Mouse (Mus musculus): ENCODE measurements around the gene Fsip1. TPM values are rescaled to one million over a fixed set of nuclear protein-coding genes. Genes with fewer than 3 reads are reported as not detected.
"Not testable (repeated sequence)": the region's sequence is repeated elsewhere in the genome, so short reads cannot be mapped to it uniquely, and the experiment has no call there.

The Fsip1 gene
- polyA plus RNA-seq, 1 experiment: 0.18 TPM

DNA sequence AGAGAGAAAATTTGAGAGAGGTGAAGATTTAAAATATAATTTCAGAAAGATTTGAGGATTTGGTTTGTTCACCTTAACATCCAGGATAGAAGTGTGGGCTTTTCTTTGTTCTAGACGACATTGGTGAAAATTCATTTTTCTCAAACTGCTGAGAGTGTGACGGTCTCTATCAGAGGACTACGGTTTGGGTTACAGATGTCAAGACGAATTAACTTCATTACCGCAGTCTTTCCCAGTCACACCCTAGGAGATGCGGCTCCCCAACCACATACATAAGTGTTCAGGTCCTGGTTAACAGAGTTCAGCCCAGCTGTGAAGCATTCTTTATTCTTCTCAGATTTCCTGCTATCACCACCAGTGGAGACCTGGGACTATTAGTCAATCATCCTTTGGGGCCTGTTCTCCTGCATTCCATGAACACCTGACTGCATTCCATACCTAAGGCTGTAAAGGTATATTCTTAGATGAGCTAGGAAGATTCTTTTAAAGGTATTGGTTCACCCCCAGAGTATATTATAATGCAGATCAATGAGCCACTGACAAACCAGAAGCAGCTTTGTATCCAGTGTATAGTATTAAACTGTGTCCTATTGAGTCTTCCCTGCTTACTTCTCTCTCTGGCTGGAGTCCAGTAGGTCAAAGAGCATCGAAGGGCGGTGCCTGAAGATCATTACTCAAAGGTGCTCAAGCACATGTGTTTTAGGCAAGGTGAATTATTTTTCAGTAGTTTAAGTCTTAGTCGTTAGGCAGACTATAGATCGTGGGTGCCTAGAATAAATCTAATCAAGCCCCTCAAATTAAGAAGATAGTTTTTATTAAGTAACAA is 82.0 kb downstream of the Fsip1 start:
- no peak for DNase-seq (ENCODE audit: low read depth)

DNA sequence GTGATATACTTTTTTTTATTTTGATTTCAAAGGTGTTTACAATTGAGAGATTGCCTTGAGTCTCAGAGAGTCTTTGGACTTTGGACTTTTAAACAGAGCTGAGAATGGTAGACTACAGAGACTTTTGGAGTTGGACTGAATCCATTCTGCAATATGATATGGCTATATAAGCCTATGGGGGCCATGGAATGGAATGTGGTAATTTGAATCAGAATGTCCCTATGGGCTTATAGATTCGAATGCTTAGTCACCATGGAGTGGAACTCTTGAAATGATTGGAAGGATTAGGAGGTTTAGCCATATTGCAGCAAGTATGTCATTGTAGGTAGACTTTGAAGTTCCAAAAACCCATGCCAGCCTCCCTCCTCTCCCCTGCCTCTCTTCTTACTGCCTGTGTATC is 88.5 kb downstream of the Fsip1 start:
- no peak for DNase-seq (ENCODE audit: low read depth)

DNA sequence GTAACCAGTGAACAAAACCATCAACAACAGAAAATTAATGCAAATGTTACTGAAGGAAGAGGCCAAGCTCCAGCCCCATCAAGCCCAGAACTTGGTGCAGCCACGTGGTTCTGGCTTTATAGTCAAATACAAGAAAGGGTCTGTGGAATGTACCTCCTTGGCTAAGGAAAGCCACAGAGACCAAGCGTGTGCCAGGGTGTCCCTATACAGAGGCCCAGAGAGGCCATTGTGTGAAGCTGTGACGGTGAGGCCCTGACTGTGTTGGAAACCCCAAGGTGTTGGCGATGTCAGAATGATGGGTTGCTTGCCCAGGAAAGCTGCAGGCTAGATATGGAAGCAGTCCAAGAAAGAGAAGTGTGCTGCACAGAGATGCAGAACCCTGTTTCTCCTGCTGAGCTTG is 89.0 kb downstream of the Fsip1 start:
- no peak for DNase-seq (ENCODE audit: low read depth)

DNA sequence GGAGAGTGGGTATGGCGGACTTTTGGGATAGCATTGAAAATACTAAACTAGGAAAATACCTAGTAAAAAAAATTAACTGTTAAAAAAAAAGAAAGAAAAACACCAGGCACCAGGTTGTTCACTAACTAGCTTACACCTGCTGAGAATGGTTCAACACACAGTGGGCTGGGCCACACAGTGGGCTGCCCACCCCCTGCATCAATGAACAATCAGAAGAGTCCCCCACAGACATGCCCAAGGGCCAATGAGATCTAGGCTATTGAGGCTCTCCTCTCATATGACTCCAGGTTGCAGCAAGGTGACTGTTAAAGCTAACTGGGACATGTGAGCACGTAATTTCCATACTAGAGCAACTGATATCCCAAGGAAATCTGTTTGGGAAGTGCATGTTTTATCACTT is 91.1 kb downstream of the Fsip1 start:
- no peak for DNase-seq (ENCODE audit: low read depth)

DNA sequence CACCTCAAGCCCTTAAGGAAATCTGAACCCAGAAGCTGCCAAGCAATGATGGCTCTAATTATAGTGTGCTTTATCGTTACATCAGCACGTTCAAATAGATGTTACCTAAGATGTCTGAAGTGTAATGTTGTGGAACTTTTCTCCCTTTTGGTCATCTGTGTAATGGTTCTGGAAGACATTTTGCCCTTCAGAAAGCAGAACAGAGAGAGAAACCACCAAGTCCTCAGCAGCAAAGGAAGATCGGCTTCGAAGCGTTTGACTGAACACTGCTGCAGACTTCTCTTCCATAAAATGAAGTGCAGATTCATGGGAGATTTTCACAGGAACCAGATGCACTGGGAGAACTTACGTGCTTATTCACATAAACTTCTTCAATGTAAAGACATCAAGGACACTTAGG is 92.6 kb downstream of the Fsip1 start:
- DNase-seq (ENCODE audit: low read depth): no peak

DNA sequence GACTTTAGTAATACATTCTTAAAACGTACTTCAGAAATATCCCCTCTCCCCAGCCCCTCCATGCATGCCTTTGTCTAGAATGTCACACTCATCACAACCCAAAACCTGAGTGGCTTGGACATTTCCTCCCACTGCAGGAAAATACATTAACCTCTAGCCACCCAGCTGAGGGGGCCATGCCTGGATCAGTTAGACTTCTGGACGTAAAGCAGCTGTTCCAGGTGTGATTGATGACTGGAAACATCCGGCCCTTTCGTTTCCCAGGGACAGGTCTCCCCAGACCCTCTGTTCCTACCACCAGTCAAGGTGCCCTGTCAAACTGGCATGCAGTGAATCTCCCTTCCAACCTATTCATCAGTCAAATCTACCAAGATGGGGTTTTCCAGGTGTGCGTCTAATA is 94.3 kb downstream of the Fsip1 start:
- DNase-seq (ENCODE audit: low read depth): no peak

DNA sequence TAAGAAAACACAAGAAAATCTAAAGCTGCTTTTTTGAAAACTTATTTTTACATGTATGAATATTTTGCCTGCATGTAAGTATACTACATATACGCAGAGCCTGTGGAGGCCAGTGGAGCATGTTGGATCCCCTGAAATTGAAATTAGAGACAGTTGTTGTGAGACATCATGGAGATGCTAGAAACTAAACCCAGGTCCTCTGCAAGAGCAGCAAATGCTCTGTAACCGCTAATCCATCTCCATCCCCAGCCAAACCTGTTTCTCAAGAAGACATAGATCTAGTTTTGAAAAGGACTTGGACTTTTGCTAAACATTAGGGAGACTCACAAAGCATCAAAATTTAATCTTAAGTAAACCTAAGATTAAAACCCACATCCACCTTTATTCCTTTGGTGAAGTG is 95.8 kb downstream of the Fsip1 start:
- no peak for DNase-seq (ENCODE audit: low read depth)

DNA sequence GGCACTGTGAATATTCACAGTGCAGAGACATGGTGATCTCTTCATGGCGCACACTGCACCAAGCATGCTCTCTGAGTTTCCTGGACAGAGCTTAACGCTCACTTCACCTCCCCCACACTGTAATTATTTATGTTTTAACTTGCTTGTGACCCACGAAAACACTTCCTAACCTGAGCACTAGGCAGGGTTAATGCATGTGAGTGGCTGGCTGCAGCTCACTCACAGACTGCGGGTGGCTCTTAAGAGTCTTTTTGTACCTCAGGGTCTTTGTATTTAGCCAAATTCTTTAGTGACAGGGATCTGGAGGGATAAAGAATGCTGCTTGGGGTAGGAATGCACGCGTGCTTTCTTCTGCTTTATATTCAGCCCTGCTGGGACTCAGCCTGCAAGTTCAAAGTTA is 96.2 kb downstream of the Fsip1 start:
- DNase-seq (ENCODE audit: low read depth): no peak

DNA sequence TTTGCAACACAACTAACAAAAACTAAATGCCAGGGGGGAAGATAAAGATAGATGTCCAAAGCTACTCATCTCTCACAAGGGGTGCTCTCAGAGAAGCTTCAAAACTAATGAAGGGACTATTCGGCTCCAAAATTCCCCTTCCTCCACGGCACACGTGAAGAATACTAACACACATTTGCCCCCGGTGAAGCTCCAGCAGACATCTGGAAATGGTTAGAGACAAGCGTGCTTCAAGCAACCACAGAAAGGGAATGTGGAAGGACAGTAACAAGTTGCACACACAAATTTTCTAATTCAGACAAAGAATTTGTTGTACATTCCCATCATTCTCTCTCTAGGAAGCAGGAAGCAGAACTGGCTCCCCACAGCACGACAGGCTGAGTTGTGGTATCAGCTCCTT is 97.6 kb downstream of the Fsip1 start:
- DNase-seq (ENCODE audit: low read depth): no peak

DNA sequence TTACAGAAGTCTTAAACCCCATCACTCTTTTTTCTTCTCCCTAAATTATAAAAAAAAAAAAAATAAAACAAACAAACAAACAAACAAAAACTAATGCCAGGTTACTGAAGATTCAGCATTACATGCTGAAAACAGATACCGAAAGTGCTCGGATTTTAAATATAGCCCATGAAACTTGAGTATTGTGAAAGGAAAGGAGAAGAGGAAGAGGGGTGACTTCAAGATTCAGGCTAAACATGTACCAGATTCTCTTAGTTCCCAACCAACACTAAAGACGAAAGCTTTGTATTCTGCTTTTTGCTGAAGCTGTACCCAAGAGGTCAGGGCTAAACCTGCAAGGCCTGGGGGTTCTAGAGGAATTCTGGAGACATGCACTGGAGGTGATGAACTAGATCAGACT is 98.7 kb downstream of the Fsip1 start:
- DNase-seq (ENCODE audit: low read depth): no peak

DNA sequence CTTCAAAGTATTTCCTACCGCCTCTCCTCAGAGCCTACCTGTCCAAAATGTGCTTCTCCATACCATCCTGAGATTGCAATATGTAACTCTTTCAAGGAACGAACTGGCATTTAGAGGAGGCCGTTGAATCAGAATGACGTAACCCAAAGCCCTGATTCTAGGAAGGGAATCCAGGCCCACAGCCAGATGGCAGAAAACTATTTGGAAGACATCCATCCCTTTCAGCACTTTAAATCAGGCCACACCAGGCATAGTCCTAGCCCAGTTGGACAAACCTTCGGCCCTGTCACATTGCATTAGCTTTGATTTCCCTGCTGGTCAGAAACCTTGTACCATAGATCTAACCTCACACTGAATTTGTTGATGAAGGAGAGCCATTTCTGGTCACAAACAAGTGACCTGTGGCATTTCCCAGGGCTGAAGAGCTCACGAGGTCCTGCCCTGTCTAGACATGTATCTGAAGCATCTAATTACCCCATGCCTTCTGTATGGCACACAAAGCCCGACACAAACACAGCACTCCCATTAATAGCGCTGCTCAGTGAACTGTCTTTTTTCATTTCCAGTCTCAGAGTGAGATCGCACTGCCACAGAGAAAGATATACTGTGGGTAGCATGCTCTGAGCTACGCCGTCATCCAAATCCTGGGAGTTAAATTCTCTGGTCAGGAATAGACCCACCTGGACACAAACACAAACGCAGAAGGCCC is 106.8 kb downstream of the Fsip1 start:
- peak; percentile 45 for DNase-seq (ENCODE audit: low read depth)

DNA sequence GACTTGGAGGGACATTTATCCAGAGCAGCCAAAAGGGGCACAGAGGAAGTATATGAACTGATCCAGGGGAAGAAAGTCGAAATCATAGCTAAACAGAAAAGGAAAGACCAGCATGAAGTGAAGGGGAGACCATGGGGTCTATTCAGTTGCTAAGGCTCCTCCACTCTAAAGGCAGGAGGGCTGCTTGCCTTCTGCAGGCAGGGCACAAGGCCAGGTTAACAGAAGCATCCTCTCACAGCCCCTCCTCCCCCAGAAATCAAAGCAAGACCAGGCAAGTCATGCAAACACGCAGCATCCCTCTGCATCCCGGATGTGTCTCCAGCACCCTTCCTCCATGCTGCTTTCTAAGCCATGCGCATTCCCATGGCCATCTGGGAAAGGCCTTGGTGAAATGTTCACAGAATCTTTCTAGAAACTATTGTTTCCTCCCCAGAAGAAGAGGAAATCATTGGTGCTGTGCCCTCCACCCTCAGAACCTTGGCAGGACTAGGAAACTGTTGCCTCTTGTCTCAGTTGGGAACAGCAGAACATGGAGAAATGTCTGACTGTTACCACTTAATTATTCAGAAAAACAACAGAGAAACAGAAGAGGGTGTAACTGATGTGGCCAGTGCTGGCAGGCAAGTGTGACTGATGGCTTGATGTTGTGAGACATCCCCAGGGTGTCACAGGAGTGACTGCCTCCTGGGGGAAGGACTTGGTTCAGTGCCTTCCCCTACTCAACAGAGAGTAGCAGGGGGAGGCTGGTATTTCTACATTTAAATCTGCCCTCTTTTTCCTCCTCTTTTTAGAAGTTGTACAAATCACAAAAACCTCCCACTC is 108.2 kb downstream of the Fsip1 start:
- DNase-seq (ENCODE audit: low read depth): no peak

DNA sequence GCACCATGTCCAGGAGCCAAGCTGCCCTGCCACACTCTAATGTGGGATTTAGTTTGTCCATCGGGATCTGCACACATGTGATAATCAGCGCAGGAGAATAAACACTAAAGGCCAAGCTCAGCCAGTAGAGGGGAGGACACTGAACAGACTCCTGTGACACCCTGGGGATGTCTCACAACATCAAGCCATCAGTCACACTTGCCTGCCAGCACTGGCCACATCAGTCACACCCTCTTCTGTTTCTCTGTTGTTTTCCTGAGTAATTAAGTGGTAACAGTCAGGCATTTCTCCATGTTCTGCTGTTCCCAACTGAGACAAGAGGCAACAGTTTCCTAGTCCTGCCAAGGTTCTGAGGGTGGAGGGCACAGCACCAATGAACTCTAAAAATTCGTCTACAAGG is 109.0 kb downstream of the Fsip1 start:
- not testable (repeated sequence) for DNase-seq (ENCODE audit: low read depth)

DNA sequence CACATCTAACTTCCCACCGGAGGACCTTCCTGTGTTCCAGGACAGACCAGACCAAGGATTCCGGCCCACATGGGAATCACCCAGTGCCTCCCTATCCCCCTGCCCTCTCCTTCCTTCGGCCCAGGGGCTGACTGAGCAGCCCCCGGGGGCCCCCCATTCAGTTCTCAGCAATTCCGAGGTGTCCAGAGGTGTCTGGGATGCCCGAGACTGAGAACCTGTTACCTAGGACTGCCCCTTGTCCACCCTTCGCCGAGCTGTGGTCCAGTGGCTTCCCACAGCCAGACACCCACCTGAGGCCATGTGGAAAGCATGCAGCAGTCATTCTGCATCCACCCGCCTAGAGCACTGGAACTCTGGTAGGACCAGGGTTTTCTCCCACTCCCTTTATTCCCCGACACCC is 115.1 kb downstream of the Fsip1 start:
- no peak for DNase-seq (ENCODE audit: low read depth)

DNA sequence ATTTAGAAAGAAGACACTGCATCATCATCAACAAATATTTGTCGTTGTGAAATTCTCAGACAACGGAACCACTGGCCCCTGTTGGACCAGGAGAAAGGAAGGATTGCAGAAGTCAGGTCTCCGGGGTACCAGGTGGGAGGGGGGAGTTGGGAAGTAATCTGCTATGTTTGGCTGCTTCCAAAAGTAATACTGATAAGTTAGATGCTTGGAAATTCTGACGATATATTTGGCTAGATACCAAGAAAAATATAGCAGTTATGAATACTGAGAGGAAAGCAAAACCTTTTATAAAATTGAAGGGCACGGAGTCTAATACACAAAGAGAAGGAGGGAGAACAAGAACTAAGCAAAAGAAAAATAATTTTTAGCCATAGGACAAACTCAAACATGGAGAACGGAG is 117.5 kb downstream of the Fsip1 start:
- DNase-seq (ENCODE audit: low read depth): no peak

DNA sequence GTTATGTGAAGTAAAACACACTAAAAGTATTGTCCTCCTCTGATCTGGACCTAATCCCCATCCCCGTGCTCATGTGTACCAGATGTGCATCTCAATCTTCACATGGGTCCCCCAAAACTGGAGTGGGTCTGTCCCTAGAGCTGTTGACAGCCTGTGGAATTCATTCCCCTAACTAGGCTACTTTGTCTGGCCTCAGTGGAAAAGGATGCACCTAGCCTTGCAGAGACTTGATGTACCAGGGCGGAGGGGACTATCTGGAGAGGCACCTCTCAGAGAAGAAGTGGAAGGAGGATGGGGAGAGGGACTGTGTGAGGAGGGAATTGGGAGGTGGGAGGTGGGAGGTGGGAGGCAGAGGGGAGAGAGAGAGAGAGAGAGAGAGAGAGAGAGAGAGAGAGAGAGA is 119.0 kb downstream of the Fsip1 start:
- DNase-seq (ENCODE audit: low read depth): no peak

DNA sequence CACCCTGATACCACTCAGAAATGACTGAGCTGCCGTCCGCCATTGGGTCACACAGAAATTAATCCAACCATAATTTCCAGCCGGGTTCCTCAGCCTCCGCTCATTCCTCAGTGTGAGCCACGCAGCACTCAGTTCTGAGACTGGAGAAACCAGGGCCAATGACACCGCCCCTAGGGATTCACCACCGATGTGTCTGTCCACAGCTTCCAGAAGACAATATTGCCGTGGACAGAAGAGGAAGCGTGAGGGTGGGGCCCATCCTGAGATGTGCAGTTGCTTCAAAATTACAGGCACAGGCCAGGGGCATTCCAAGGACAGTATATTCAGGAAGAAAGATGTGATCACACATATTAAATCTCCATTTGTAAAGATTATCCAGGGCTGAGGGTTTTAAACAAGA is 119.7 kb downstream of the Fsip1 start:
- no peak for DNase-seq (ENCODE audit: low read depth)

DNA sequence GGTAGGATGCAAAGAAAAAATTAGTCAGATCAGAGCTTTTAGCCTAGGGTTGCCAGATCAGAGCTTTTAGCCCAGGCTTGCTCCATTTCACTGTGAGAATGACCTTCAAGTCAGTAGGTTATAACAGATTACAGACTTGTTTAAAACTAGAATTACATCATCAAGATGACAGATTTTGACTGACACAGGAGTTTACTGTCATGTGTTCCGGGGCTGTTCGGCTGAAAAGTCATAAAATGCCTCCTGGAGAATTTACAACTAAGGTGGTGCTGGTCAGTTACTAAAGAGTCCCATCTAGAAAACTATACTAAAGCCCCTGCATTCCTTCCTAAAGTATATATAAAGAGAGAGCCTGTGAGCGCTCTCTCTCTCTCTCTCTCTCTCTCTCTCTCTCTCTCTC is 128.5 kb downstream of the Fsip1 start:
- no peak for DNase-seq (ENCODE audit: low read depth)

DNA sequence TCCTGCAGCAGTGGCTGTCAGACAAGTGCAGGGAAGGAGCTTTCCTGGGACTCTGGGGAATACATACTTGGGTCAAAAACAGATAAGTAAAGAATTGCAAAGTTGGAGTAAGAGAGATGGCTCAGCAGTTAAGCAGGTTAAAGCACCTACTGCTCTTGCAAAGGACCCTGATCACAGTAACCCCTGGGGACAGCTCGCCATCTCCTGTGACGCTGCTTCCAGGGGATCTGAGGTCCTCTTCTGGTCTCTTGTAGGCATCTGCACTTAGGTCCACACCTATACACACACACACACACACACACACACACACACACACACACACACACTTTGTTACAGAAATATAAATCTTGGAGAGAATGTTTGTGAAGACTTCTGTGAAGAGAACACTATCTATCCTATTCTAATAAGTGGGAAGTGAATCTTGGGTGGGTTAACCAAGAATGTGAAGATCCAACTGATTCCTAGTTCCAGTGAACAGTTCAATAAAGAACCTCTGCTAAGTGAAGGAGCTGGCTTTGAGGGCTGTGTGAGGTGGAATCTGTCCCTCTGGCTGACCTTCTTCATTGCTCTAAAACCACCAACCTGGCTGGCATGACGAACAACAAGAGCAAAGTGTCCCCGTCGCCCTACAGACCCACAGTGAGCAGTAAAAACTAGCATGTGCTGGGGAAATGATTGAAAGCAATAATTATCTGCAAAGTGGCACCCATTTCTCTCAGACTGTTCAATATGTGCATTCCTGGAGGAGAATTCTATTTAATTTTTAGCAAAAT is 129.1 kb downstream of the Fsip1 start:
- no peak for DNase-seq (ENCODE audit: low read depth)

DNA sequence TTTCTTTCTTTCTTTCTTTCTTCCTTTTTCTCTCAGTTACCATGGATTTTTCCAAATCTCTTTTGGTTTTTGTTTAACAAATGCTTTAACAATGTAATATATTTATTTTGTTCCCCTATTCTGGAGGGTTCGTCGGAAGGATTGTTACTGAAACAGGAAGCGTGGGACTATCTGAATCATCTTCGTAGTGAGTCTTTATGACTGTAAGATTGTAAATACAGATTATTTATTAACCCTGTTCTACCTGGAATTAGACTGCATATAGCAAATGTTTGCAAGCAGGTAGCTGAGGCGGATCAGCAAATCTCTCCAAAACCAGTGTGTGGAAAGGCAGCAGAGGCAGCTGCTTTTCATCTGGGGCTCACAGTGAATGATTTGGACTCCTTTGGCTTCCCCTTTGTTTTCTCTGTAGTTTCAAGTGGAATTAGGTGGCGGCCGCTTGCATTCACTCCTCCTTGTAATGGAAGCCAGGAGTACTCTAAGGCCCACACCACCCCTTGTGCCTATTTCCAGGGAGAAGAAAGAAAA is 130.8 kb downstream of the Fsip1 start:
- DNase-seq (ENCODE audit: low read depth): no peak

DNA sequence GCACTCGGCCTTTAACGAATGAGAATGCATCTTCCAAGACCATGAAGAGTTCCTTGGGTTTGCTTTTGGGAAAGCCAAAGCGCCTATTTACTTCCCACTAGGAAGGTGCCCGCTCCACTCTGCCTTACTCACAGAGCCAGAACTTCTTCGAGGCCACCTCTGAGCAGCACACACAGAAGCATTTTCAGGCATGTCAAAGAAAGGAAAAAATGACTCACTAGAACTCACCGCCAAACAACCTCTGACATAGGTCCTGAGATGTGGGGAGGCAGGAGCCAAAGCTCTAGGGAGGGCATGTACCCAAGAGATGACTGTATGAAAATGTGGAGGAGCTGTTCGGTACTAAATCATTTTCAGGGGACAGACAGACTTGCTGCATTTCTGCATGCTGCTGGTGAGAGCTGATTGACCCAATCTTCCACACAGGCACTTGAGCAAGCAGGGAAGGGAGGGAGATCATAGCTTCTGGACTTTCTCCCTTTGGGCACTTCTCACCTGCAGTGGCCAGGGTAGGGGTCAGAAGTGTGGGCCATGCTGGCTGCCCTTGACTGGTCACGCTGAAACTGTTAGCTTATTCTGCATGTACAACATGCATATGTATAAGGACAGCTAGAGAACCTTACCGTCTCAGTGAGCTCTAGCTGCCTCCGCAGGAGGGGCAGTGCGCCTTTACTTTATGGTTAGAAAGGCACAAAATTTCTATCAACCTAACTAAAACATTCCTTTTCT is 131.4 kb downstream of the Fsip1 start:
- no peak for DNase-seq (ENCODE audit: low read depth)

All from gonadal fat pad, adult 2 months (tissue).